Mouse (Mus musculus): ENCODE data around the gene Gcnt1.

DNA sequence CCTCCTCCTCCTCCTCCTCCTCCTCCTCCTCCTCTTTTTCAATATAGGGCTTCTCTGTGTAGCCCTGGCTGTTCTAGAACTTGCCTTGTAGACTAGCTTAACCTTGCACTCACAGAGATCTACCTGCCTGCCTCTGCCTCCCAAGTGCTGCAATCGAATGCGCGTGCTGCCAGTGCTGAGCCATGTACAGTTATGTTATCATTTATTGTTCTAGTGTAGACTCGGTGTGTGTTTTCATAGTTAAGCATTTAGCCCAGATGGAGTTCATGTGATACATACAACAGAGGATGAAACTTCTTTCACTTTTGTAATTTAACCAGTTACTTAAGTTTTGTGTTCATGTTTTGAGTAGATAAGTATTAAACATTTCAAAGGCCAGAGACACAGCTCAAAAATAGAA, 12.4 kb upstream of the Gcnt1 start:
- TF ChIP-seq EP300 (IDR thresholded peaks at IDR 0.05; ENCODE audit: low read depth): peak; percentile 70
- no peak for TF ChIP-seq CTCF (IDR thresholded peaks at IDR 0.05; ENCODE audit: low read depth)
